Mouse (Mus musculus): ENCODE data around the gene Hap1.
"Not testable (repeated sequence)": the region's sequence is repeated elsewhere in the genome, so short reads cannot be mapped to it uniquely, and the experiment has no call there.

DNA sequence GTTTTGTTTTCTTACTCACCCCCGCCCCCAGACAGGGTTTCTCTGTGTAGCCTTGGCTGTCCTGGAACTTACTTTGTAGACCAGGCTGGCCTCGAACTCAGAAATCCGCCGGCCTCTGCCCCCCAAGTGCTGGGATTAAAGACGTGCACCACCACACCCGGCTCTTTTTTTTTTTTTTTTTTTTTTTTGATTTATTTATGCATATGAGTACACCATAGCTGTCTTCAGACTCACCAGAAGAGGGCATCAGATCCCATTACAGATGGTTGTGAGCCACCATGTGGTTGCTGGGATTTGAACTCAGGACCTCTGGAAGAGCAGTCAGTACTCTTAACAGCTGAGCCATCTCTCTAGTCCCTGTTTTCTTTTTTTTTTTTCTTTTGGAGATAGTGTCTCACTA lies 47.3 kb downstream of the Hap1 start:
- not testable (repeated sequence) for TF ChIP-seq CTCF (IDR thresholded peaks at IDR 0.05; ENCODE audit: borderline replicate concordance, extremely low read depth, insufficient read depth, insufficient read length); POLR2A (IDR thresholded peaks at IDR 0.05; ENCODE audit: borderline replicate concordance, extremely low read depth, insufficient read depth, insufficient read length, poor library complexity, severe bottlenecking)
